Mouse (Mus musculus): ENCODE data around the gene Rem2. TPM values are rescaled to one million over a fixed set of nuclear protein-coding genes. Genes with fewer than 3 reads are reported as not detected.

The Rem2 gene
- polyA plus RNA-seq, 1 experiment = 0.22 TPM

DNA sequence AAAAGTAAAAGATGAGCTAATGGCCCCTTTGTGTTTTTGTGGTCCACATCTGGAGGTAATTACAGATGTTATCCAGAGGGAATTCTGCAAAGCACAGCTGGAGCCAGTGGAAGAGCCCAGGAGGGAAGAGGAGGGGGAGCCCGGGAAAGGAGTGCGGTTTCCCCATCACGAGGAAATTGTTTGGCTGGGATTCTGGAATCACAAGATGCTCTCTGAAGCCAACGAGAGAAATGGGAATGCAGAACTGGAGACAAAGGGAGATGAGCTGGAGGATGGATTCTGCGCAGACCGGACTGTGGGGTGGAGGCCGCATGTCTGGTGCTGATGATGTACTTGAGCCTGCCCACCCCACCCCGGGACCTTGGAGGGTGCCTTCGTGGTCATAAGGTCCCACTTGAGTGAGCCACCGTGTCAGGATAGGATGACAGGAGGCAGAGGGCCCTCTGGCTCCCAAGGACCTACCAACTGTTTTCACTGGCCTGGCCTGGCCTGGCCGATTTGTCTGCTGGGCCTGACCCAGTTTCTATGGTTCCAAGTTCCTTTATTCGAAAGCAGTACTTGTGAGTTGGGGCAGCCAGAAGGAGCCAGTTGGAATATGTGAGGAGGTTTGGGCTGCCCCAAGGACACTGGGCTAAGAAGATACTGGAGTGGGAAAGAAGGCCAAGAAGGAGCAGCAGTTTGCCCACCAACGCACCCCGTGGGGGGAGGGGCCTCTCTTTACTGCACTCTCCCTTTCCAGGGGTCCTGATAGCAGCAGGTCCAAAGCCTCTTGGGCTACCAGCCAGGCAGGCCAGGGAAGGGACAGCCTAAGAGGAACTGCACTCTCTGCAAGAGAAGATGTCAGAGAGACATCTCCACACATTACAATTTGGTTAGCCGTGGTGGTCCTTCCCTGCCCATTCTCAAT is 31.9 kb upstream of the Rem2 start:
- Histone ChIP-seq H3K27ac (ENCODE audit: insufficient read depth, low read length) (no peak overlapping the region), H3K4me3 (ENCODE audit: extremely low read depth, insufficient read depth, insufficient read length) (no peak overlapping the region), H3K36me3 (ENCODE audit: control insufficient read depth, insufficient read depth, low read length) (no peaks in the 10 kb centered on the region), H3K4me1 (ENCODE audit: control insufficient read depth, insufficient read depth, insufficient read length) (peaks cover 6% of the 10 kb centered on the region; the same call in 1 of the 2 replicates), H3K27me3 (ENCODE audit: control insufficient read depth, insufficient read depth, low read length) (no peaks in the 10 kb centered on the region)
- 79% methylated on average over 15 of the region's 15 CpGs for WGBS
- TF ChIP-seq CTCF (IDR thresholded peaks at IDR 0.05; ENCODE audit: extremely low read depth, insufficient read depth, insufficient read length, insufficient replicate concordance) (no peak), POLR2A (IDR thresholded peaks at IDR 0.05; ENCODE audit: low read depth, low read length) (no peak)
- DNase-seq (ENCODE audit: low read depth in 1 of 2, low spot score in 2 of 2) = no peak

DNA sequence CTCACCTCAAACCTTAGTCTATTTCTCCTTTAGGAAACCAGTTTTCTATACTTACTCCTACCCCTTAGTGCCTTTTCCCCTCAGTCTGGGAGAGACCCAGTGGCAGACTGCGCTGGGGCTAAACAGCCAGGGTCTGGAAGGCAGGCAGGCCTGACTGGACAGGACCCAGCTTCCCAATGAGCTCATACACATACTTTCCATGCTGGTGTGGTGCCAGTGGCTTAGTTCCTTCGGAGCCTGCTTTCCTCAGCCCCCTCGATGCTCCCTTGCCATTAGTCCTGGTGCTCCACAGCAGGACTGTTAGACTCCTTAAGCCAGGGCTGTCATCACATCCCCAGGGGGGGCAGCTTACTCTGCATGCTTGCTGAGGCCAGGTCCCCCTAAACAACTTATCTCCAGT is 30.4 kb upstream of the Rem2 start:
- 87% methylated on average over 3 of the region's 3 CpGs for WGBS
- TF ChIP-seq CTCF (IDR thresholded peaks at IDR 0.05; ENCODE audit: extremely low read depth, insufficient read depth, insufficient read length, insufficient replicate concordance) = no peak
- no peak for TF ChIP-seq POLR2A (IDR thresholded peaks at IDR 0.05; ENCODE audit: low read depth, low read length)
- no peaks in the 10 kb centered on the region for H3K27me3 ChIP-seq (ENCODE audit: control insufficient read depth, insufficient read depth, low read length)
- no peak overlapping the region for H3K4me3 ChIP-seq (ENCODE audit: extremely low read depth, insufficient read depth, insufficient read length)
- no peaks in the 10 kb centered on the region for H3K36me3 ChIP-seq (ENCODE audit: control insufficient read depth, insufficient read depth, low read length)
- no peak for DNase-seq (ENCODE audit: low read depth in 1 of 2, low spot score in 2 of 2)
- H3K4me1 ChIP-seq (ENCODE audit: control insufficient read depth, insufficient read depth, insufficient read length) = peaks cover 9% of the 10 kb centered on the region; the same call in 1 of the 2 replicates
- no peak overlapping the region for H3K27ac ChIP-seq (ENCODE audit: insufficient read depth, low read length)

DNA sequence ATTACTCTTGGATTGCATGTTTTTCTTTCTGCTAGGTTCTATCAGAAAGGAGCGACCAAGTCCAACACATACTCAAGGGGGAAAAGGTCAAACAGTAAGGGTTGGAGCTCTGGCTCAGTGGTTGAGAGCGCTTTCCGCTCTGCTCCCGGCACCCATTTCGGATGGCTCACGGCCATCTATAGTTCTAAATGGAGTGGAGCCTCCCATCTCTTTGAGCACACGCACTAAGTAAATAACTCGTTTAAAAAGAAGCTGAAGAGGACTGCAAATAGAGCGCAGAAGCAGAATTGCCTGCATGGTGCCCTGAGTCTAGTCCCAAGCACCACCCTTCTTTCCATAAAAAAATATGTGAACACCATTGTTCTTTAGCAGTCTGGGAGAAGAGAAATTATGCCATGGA is 22.3 kb upstream of the Rem2 start:
- WGBS = 89% methylated on average over 9 of the region's 9 CpGs
- no peak for TF ChIP-seq POLR2A (IDR thresholded peaks at IDR 0.05; ENCODE audit: low read depth, low read length)
- TF ChIP-seq CTCF (IDR thresholded peaks at IDR 0.05; ENCODE audit: extremely low read depth, insufficient read depth, insufficient read length, insufficient replicate concordance) = no peak

DNA sequence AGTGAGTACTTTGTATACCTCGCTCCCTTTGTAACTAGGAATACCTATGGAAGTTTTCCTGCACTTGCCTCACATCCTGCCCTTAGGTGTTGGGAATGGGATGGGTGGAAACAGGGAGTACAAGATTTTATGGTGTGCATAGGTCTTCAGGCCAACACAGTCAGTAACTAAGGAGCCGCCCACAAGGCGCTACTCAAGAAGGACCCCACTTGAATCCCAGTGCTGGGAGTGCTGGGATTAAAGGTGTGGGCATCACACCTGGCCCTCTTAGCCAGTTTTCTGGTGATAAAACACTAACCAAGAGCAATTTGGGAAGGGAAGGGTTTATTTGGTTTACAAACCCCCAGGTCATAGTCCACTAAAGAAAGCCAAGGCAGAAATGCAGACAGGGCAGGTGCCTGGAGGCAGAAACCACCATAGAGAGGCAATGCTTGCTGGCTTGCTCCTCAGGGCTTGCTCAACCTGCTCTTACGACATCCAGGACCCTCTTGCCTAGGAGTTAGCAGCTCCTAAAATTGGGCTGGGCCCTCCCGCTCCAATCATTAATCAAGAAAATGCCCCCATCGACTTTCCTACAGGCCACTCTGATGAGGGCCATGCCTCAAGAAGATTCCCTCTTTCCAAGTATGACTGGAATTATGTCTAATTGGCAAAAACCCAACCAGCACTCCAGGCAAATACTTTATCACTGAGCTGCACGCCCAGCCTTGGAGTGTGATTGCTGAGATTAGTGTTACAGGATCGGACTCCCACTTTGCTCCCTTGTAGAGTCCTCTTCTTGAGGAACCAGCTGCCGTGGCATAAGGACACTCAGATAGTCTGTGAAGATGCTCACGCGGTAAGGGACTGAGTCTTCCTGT is 21.0 kb upstream of the Rem2 start:
- no peak for DNase-seq (ENCODE audit: low read depth in 1 of 2, low spot score in 2 of 2)
- TF ChIP-seq CTCF (IDR thresholded peaks at IDR 0.05; ENCODE audit: extremely low read depth, insufficient read depth, insufficient read length, insufficient replicate concordance) (no peak), POLR2A (IDR thresholded peaks at IDR 0.05; ENCODE audit: low read depth, low read length) (no peak)
- Histone ChIP-seq H3K36me3 (ENCODE audit: control insufficient read depth, insufficient read depth, low read length) (no peaks in the 10 kb centered on the region), H3K27ac (ENCODE audit: insufficient read depth, low read length) (no peak overlapping the region), H3K4me1 (ENCODE audit: control insufficient read depth, insufficient read depth, insufficient read length) (no peaks in the 10 kb centered on the region), H3K4me3 (ENCODE audit: extremely low read depth, insufficient read depth, insufficient read length) (no peak overlapping the region), H3K27me3 (ENCODE audit: control insufficient read depth, insufficient read depth, low read length) (no peaks in the 10 kb centered on the region)
- WGBS = 86% methylated on average over 11 of the region's 11 CpGs

More for the DNA sequence above, 22.3 kb upstream of the Rem2 start:
- Histone ChIP-seq H3K27ac (ENCODE audit: insufficient read depth, low read length) (no peak overlapping the region), H3K36me3 (ENCODE audit: control insufficient read depth, insufficient read depth, low read length) (no peaks in the 10 kb centered on the region), H3K4me1 (ENCODE audit: control insufficient read depth, insufficient read depth, insufficient read length) (peaks cover 3% of the 10 kb centered on the region; the same call in 1 of the 2 replicates), H3K27me3 (ENCODE audit: control insufficient read depth, insufficient read depth, low read length) (no peaks in the 10 kb centered on the region), H3K4me3 (ENCODE audit: extremely low read depth, insufficient read depth, insufficient read length) (no peak overlapping the region)
- DNase-seq (ENCODE audit: low read depth in 1 of 2, low spot score in 2 of 2) = no peak

DNA sequence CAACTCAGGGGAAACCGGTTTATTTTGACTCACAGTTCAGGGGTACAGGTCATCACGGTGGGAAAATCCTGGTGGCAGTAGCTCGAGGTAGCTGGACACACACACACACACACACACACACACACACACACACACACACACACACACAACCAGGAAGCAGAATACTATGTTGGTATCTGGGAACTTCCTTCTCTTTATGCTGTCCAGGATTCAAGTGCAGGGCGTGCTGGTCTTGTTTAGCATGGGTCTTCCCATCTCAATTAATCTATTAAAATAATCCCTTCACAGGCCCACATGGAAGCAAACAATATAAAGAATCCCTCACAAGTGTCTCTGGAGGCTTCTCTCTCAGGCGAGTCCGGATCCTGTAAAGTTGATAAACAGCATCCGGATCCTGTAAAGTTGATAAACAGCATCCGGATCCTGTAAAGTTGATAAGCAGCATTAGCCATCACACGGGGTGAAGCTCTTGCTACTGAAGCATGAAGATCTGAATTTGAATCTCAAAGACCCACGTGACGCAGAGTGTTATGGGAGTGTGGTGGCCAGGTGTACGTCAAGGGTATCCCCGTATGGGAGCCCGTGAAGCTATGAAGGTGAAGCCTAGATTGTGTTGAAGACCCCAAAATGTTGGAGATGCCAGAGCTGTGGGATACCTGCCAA is 17.9 kb upstream of the Rem2 start:
- TF ChIP-seq CTCF (IDR thresholded peaks at IDR 0.05; ENCODE audit: extremely low read depth, insufficient read depth, insufficient read length, insufficient replicate concordance) = no peak
- no peak for TF ChIP-seq POLR2A (IDR thresholded peaks at IDR 0.05; ENCODE audit: low read depth, low read length)

DNA sequence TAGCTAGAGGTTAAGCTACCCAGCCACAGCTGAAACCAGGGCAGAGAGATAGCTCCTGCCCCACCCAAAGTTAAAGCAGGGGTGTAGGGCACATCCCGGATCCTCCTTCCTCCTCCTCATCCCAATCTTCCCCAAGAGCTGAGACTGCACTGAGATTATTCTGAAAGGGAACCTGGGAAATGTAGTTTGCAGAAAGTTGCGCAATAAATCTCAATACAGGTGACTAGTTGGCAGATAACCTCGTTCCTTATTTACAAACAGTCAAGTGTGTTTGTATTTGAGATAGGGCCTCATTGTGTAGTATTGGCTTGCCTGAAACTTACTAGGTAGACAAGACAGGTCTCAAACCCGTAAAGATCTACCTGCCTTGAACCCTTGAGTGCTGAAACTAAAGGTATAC is 13.8 kb upstream of the Rem2 start:
- no peaks in the 10 kb centered on the region; the same call in 1 of the 2 replicates for H3K4me1 ChIP-seq (ENCODE audit: control insufficient read depth, insufficient read depth, insufficient read length)
- 81% methylated on average over 4 of the region's 4 CpGs for WGBS
- H3K4me3 ChIP-seq (ENCODE audit: extremely low read depth, insufficient read depth, insufficient read length) = no peak overlapping the region
- peak overlapping the region; percentile 55 for H3K27ac ChIP-seq (ENCODE audit: insufficient read depth, low read length)
- TF ChIP-seq POLR2A (IDR thresholded peaks at IDR 0.05; ENCODE audit: low read depth, low read length) (no peak), CTCF (IDR thresholded peaks at IDR 0.05; ENCODE audit: extremely low read depth, insufficient read depth, insufficient read length, insufficient replicate concordance) (no peak)
- peaks cover 9% of the 10 kb centered on the region for H3K36me3 ChIP-seq (ENCODE audit: control insufficient read depth, insufficient read depth, low read length)
- DNase-seq (ENCODE audit: low read depth in 1 of 2, low spot score in 2 of 2) = no peak
- no peaks in the 10 kb centered on the region for H3K27me3 ChIP-seq (ENCODE audit: control insufficient read depth, insufficient read depth, low read length)

More for the DNA sequence above, 17.9 kb upstream of the Rem2 start:
- Histone ChIP-seq H3K4me3 (ENCODE audit: extremely low read depth, insufficient read depth, insufficient read length) (no peak overlapping the region), H3K4me1 (ENCODE audit: control insufficient read depth, insufficient read depth, insufficient read length) (no peaks in the 10 kb centered on the region; the same call in 1 of the 2 replicates), H3K36me3 (ENCODE audit: control insufficient read depth, insufficient read depth, low read length) (no peaks in the 10 kb centered on the region), H3K27ac (ENCODE audit: insufficient read depth, low read length) (no peak overlapping the region), H3K27me3 (ENCODE audit: control insufficient read depth, insufficient read depth, low read length) (no peaks in the 10 kb centered on the region)
- DNase-seq (ENCODE audit: low read depth in 1 of 2, low spot score in 2 of 2) = no peak
- 85% methylated on average over 14 of the region's 14 CpGs for WGBS
